Mouse (Mus musculus) hematopoietic stem cell, adult 5-6 weeks (primary cell): ENCODE measurements at regions not wholly inside any gene's neighbourhood (a gene's known extent, or its start where the extent isn't known, plus 50 kb on each side); places are given as distances from the start of the nearest gene placed in this dataset.

Source experiments
- ATAC-seq, 2 experiments: fragments of 125-278 bp in 1 of 2; replicated peaks in 1 of 2; 2 replicates each; pipeline ENCODE4 v1.8.0; 2016 to 2017; ENCODE audit warnings: inconsistent platforms in 2 of 2, mild to moderate bottlenecking in 2 of 2, moderate number of reproducible peaks in 2 of 2, low read depth in 1 of 2, moderate TSS enrichment in 1 of 2; ENCODE audit not compliant: low FRiP score in 2 of 2, poor library complexity in 2 of 2, severe bottlenecking in 2 of 2, insufficient read depth in 1 of 2, low TSS enrichment in 1 of 2

GRCm38 (mm10) chr6:122394160-122394559, 53.8 kb upstream of the Phc1 start:
- ATAC-seq: peak in 1 of 2 experiments; percentile 47; a peak in 1 of 4 replicates

GRCm38 (mm10) chr6:122393231-122393881, 53.0 kb upstream of the Phc1 start:
- peak in 1 of 2 experiments; percentile 19; a peak in 1 of 4 replicates for ATAC-seq

GRCm38 (mm10) chr6:122391725-122392667, 51.6 kb upstream of the Phc1 start:
- ATAC-seq: peak; percentile 73 to 80

- no peak for ATAC-seq
Measured at GRCm38 (mm10) chr6:122391126-122391525, 50.8 kb upstream of the Phc1 start.

- no peak for ATAC-seq
Measured at GRCm38 (mm10) chr6:122390720-122391119, 50.4 kb upstream of the Phc1 start.
